Mouse (Mus musculus) hindbrain, postnatal 0 days (tissue): ENCODE measurements at regions not wholly inside any gene's neighbourhood (a gene's known extent, or its start where the extent isn't known, plus 50 kb on each side); places are given as distances from the start of the nearest gene placed in this dataset.

ENCODE experiments used
- ATAC-seq: fragments of 200-750 bp; cut with Nextera tagmentation; 2 replicates; pipeline ENCODE4 v1.8.0; 2017; ENCODE audit warnings: mild to moderate bottlenecking, moderate TSS enrichment, moderate library complexity
- DNase-seq: peaks from one replicate; pipeline ENCODE4 v3.0.0-alpha.2; 2015; ENCODE audit warnings: low spot score
- H3K27ac ChIP-seq: fragments of 300-500 bp; sonication (generic); 2 replicates; pipeline ENCODE4 v1.5.1; 2014; ENCODE audit warnings: mild to moderate bottlenecking
- H3K27me3 ChIP-seq: fragments of 300-500 bp; sonication (generic); 2 replicates; pipeline ENCODE4 v1.6.1; 2014; ENCODE audit warnings: low read length, mixed read lengths; ENCODE audit not compliant: insufficient read depth
- H3K36me3 ChIP-seq: fragments of 300-500 bp; sonication (generic); 2 replicates; pipeline ENCODE4 v1.6.1; 2014; ENCODE audit warnings: low read length, mixed read lengths; ENCODE audit not compliant: insufficient read depth
- H3K4me1 ChIP-seq: fragments of 300-500 bp; sonication (generic); 2 replicates; pipeline ENCODE4 v1.6.1; 2014; ENCODE audit warnings: antibody characterized with exemption, low read length, mixed read lengths; ENCODE audit not compliant: insufficient read depth
- H3K4me2 ChIP-seq: fragments of 300-500 bp; sonication (generic); 2 replicates; pipeline ENCODE4 v1.6.1; 2014; ENCODE audit warnings: low read depth, mild to moderate bottlenecking, low read length, moderate library complexity, mixed read lengths
- H3K4me3 ChIP-seq: fragments of 300-500 bp; sonication (generic); 2 replicates; pipeline ENCODE4 v1.5.1; 2014; ENCODE audit warnings: low read length
- H3K9ac ChIP-seq: fragments of 300-500 bp; sonication (generic); replicated peaks from 2 replicates; pipeline ENCODE4 v1.6.1; 2014; ENCODE audit warnings: mild to moderate bottlenecking, low read length, moderate library complexity, mixed read lengths
- H3K9me3 ChIP-seq: fragments of 300-500 bp; sonication (generic); 2 replicates; pipeline ENCODE4 v1.6.1; 2016; ENCODE audit warnings: low read length, mixed read lengths
- CTCF ChIP-seq: IDR thresholded peaks from 2 replicates; pipeline ENCODE4 v1.5.1; 2016; ENCODE audit warnings: antibody characterized with exemption, control low read depth, low read depth
- WGBS: fragments of 180-500 bp; shearing (Covaris S2); extraction: QIAGEN DNeasy Blood & Tissue Kit; methylation state at CpG from one replicate; pipeline ENCODE4 v1.1.7; 2014; 5-methylcytosine and 5-hydroxymethylcytosine counted together

DNA sequence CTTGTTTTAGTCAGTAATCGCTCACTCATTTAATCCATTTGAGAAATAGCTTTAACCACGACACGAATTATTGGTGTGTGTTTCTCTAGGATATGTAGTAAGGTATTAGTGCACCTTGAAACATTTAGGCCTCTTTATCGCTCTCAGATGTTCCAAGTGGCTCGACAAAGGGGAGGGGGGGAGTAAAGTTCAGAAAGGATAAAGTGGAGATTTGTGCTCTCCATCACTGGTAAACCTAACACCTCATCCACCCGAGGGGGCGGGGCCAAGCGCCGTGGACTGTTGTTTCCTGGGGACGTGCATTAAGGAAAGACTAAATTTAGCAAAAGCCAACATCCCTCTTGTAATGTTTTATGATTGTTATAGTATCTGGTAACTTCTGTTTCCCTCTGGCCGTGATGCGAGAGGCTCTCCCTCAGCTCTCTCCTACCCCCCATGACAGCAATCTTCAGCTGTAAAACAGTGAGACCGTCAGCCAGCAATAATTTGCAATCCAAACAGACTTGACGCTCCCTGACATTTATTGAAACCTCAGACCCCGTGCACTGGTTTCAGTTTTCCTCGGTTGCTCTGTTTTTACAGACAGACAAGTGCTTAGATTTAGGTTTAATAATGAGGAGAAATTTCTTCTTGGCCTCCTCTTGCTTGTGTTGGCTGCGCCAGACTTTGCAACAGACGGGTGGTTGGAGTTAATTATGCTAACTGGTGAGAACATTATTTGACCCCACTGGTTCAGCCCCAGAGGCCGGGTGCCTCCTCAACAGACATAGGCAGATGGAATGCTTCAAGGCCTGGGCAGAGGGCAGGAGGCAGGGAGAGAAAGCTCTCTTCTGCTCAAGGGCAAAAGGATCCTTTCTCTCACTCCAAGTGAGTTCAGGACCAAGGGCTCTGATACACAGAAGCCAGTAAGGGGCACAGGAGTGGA, 542.8 kb upstream of the Sox9 start:
- H3K27me3 ChIP-seq = no peaks in the 10 kb centered on the region
- H3K27ac ChIP-seq = no peak overlapping the region
- no peak for TF ChIP-seq CTCF
- H3K36me3 ChIP-seq = no peaks in the 10 kb centered on the region
- H3K9me3 ChIP-seq = no peaks in the 10 kb centered on the region
- H3K4me1 ChIP-seq = no peaks in the 10 kb centered on the region
- H3K9ac ChIP-seq = no peak overlapping the region
- no peak overlapping the region for H3K4me3 ChIP-seq
- H3K4me2 ChIP-seq = no peak overlapping the region
- WGBS = 79% methylated on average over 19 of the region's 19 CpGs
- DNase-seq (no peak), ATAC-seq (no peak)

DNA sequence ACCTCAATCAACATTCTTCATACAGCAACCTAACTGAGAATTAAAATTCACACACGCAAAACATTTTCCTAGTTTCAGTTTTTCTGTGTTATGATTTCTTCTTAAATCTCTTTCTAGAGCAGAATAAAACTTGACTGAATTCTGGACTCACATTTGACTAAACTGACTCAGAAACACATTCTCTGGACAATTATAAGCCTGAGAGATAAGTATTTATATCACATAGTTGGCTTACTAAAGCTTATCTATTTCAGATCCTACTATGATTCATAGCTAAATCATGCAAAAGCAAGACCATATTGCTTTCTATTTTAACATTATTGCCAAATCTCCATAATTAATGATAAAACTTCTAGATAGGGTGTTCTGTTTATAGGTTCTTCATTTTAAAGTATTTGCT, 529.5 kb upstream of the Sox9 start:
- Histone ChIP-seq H3K36me3 (no peaks in the 10 kb centered on the region), H3K9ac (no peak overlapping the region), H3K4me2 (no peak overlapping the region), H3K4me1 (no peaks in the 10 kb centered on the region), H3K27ac (no peak overlapping the region), H3K27me3 (no peaks in the 10 kb centered on the region), H3K4me3 (no peak overlapping the region), H3K9me3 (no peaks in the 10 kb centered on the region)
- no peak for ATAC-seq
- DNase-seq = no peak
- 98% methylated on average over 1 of the region's 1 CpGs for WGBS
- no peak for TF ChIP-seq CTCF

DNA sequence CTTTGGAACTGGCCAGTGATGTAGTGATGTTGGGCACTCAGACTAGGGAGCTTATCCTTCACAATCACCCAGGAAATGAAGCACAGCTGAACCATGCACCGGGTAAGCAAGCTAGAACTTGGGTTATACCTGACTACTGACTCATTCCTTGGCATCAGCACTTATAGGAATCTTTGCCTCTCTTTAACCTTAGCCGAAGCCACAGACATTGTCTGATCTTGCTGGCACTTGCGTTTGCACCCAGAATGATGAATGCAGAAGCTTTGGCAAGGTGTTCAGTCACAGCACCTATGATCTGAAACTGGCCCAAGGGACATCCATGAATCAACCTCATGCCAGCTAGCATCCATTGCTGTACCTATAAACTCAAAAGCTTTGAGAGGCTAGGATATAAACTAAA, 529.0 kb upstream of the Sox9 start:
- DNase-seq (no peak), ATAC-seq (no peak)
- Histone ChIP-seq H3K4me1 (no peaks in the 10 kb centered on the region), H3K27me3 (no peaks in the 10 kb centered on the region), H3K9me3 (no peaks in the 10 kb centered on the region), H3K4me2 (no peak overlapping the region), H3K4me3 (no peak overlapping the region), H3K27ac (no peak overlapping the region), H3K36me3 (no peaks in the 10 kb centered on the region), H3K9ac (no peak overlapping the region)
- 92% methylated on average over 3 of the region's 3 CpGs for whole genome bisulfite sequencing
- no peak for TF ChIP-seq CTCF

DNA sequence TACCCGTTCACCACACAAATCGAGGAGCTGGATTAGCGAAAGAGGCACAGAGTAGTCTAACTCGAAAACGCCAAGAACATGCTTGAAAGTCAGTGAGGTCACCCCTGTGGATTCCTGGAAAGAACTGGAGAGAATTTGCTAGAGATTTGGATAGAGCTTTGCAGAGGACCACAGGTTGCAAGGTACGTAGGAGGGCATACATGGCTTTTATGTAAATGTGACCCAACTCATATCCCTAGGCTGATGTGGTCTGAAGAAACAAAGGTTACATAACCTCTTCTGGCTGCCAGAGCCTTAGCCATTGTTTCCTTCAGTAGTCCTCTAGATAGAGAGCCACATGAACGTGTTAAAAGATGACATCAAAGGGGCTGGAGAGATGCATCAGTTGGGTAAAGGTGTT, 525.7 kb upstream of the Sox9 start:
- no peak overlapping the region for H3K9ac ChIP-seq
- no peak for TF ChIP-seq CTCF
- H3K9me3 ChIP-seq = no peaks in the 10 kb centered on the region
- no peak for ATAC-seq
- H3K36me3 ChIP-seq = no peaks in the 10 kb centered on the region
- no peak overlapping the region for H3K4me3 ChIP-seq
- no peak overlapping the region for H3K4me2 ChIP-seq
- WGBS = 93% methylated on average over 7 of the region's 7 CpGs
- H3K4me1 ChIP-seq = no peaks in the 10 kb centered on the region
- no peaks in the 10 kb centered on the region for H3K27me3 ChIP-seq
- no peak overlapping the region for H3K27ac ChIP-seq
- no peak for DNase-seq

DNA sequence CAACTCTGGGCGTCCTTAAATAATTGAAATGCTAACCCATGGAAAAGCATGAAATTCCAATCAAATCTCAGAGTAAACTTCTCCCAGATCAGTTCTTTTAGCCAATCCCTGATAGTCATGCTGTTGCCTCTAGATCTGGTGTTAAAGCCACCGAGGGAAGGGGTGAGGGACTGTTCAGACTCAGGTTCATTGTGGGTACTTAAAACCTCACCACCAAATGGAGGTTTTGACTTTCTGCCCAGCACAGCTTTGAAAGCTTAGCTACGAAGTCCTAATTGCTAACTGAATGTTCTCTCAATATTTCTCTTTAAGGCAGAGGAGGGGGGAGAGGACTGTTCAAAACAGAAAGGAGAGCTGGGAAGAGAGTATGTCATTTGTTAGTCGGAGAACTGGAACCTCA, 517.9 kb upstream of the Sox9 start:
- Histone ChIP-seq H3K9ac (no peak overlapping the region), H3K4me2 (no peak overlapping the region), H3K27ac (no peak overlapping the region), H3K36me3 (no peaks in the 10 kb centered on the region), H3K9me3 (no peaks in the 10 kb centered on the region), H3K27me3 (no peaks in the 10 kb centered on the region), H3K4me1 (no peaks in the 10 kb centered on the region), H3K4me3 (no peak overlapping the region)
- TF ChIP-seq CTCF = no peak
- DNase-seq (no peak), ATAC-seq (no peak)
- WGBS = 76% methylated on average over 4 of the region's 4 CpGs

DNA sequence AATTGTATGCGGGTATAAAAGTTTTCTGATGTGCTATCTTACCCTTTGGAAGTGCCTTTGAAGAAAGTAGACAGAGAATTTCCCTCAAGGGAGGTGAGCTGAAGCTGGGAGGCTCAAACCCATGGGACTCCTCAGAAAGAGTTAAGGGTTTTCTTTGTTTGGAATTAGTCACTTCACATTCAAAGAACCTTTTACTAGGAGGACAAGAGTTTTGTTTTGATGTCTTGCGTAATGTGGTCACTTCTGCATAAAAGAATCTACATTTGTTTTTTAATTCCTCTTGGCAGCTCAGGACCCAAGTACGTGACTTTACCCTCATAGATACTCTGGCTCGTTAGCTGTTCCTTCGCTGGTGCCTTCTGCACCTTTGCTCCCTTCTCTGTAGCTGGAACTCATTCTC, 511.1 kb upstream of the Sox9 start:
- Histone ChIP-seq H3K27ac (no peak overlapping the region), H3K4me3 (no peak overlapping the region), H3K4me2 (no peak overlapping the region), H3K9ac (no peak overlapping the region), H3K36me3 (no peaks in the 10 kb centered on the region), H3K9me3 (no peaks in the 10 kb centered on the region), H3K4me1 (no peaks in the 10 kb centered on the region), H3K27me3 (no peaks in the 10 kb centered on the region)
- DNase-seq (no peak), ATAC-seq (no peak)
- no peak for TF ChIP-seq CTCF
- 95% methylated on average over 5 of the region's 5 CpGs for WGBS

DNA sequence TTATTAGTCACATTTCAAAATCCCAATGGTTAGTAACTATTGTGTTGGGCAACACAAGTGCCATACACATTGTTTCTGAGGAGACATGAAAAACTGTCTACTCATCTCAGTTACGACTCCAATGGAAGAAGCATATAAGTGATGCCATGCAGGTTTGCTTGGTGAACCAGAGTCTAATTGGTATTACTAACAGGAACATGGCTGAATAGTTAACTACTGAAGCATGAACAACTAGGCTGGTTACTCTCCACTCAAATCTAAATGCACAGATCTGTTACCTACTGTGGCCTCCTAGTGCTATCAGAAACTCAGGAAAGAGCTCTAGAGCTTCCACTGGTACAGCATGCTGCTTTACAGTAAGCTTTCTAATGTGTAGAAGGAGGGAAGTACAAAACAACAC, 503.5 kb upstream of the Sox9 start:
- no peak for DNase-seq
- no peak overlapping the region for H3K9ac ChIP-seq
- H3K4me3 ChIP-seq = no peak overlapping the region
- 53% methylated on average over 1 of the region's 1 CpGs for WGBS
- no peak overlapping the region for H3K4me2 ChIP-seq
- no peaks in the 10 kb centered on the region for H3K27me3 ChIP-seq
- H3K9me3 ChIP-seq = no peaks in the 10 kb centered on the region
- no peak overlapping the region for H3K27ac ChIP-seq
- TF ChIP-seq CTCF = no peak
- H3K4me1 ChIP-seq = no peaks in the 10 kb centered on the region
- H3K36me3 ChIP-seq = no peaks in the 10 kb centered on the region
- ATAC-seq = no peak
